Comparison of ENCODE assay signal across 8 mouse cellular contexts in genomic region chr3:98025921-98026880, GRCm38 (mm10). TPM values are rescaled to one million over a fixed set of nuclear protein-coding genes. Genes with fewer than 3 reads are reported as not detected.
DNase-seq lines count a peak whose midpoint lies in the region; ATAC-seq lines count a peak whose summit lies in the region.

No protein-coding gene starts in this region.

- peak overlapping the region; percentile 82 for H3K27ac ChIP-seq in forebrain, embryonic 10.5 days
- peak overlapping the region; percentile 75 for H3K27ac ChIP-seq in hindbrain, embryonic 10.5 days
- peak overlapping the region; percentile 6 for H3K27ac ChIP-seq in liver, embryonic 16.5 days (ENCODE audit: low read length)

- peaks cover 89% of the 10 kb centered on the region for H3K4me1 ChIP-seq in forebrain, embryonic 10.5 days
- H3K4me1 ChIP-seq in hindbrain, embryonic 10.5 days (replicated peaks) = peaks cover 76% of the 10 kb centered on the region
- H3K4me1 ChIP-seq in liver, embryonic 16.5 days (ENCODE audit: control insufficient read depth, low read depth, low read length) = peaks cover 49% of the 10 kb centered on the region

- peak; percentile 40 for ATAC-seq in liver, embryonic 16.5 days (ENCODE audit: low read depth)
- ATAC-seq in activated CD4-positive, CD25-positive, alpha-beta regulatory T cell, adult 4 months = no peak

- H3K27me3 ChIP-seq in forebrain, embryonic 10.5 days (ENCODE audit: poor library complexity, severe bottlenecking) = no peaks in the 10 kb centered on the region
- H3K27me3 ChIP-seq in hindbrain, embryonic 10.5 days (ENCODE audit: insufficient read depth, poor library complexity, severe bottlenecking) = no peaks in the 10 kb centered on the region
- no peaks in the 10 kb centered on the region for H3K27me3 ChIP-seq in liver, embryonic 16.5 days (ENCODE audit: control insufficient read depth, insufficient read depth, low read depth, low read length)

- peak overlapping the region; percentile 10; the same call in 1 of the 2 replicates for H3K9ac ChIP-seq in liver, embryonic 16.5 days (ENCODE audit: low read depth, low read length)

- 40% methylated on average over 10 of the region's 10 CpGs for WGBS in forebrain, embryonic 10.5 days
- WGBS in hindbrain, embryonic 10.5 days = 30% methylated on average over 10 of the region's 10 CpGs
- 57% methylated on average over 10 of the region's 10 CpGs for WGBS in liver, embryonic 16.5 days (ENCODE audit: insufficient replicate concordance)

- H3K36me3 ChIP-seq in forebrain, embryonic 10.5 days (replicated peaks) = no peaks in the 10 kb centered on the region
- no peaks in the 10 kb centered on the region for H3K36me3 ChIP-seq in hindbrain, embryonic 10.5 days
- H3K36me3 ChIP-seq in liver, embryonic 16.5 days (ENCODE audit: control insufficient read depth, insufficient read depth) = no peaks in the 10 kb centered on the region

- H3K4me2 ChIP-seq in liver, embryonic 16.5 days (ENCODE audit: low read depth, low read length) = no peak overlapping the region

- DNase-seq in NIH3T3 (ENCODE audit: low read depth) = peak; percentile 60
- DNase-seq in forebrain, embryonic 10.5 days (ENCODE audit: extremely low spot score, low spot score) = no peak
- peak; percentile 35 for DNase-seq in hindbrain, embryonic 10.5 days (ENCODE audit: low spot score)
- DNase-seq in skeletal muscle tissue, adult 2 months (ENCODE audit: low read depth, low spot score) = peak; percentile 80
- DNase-seq in urinary bladder, postnatal 25 days (ENCODE audit: low spot score) = no peak
- DNase-seq in thymus, postnatal 0 days (ENCODE audit: low spot score) = no peak

- H3K4me3 ChIP-seq in forebrain, embryonic 10.5 days = peak overlapping the region; percentile 33; the same call in 1 of the 2 replicates
- no peak overlapping the region; the same call in 1 of the 2 replicates for H3K4me3 ChIP-seq in hindbrain, embryonic 10.5 days
- no peak overlapping the region for H3K4me3 ChIP-seq in liver, embryonic 16.5 days (ENCODE audit: low read depth, low read length)

- no peaks in the 10 kb centered on the region for H3K9me3 ChIP-seq in forebrain, embryonic 10.5 days
- H3K9me3 ChIP-seq in hindbrain, embryonic 10.5 days = no peaks in the 10 kb centered on the region
- no peaks in the 10 kb centered on the region for H3K9me3 ChIP-seq in liver, embryonic 16.5 days (replicated peaks; ENCODE audit: control insufficient read depth, low read length)

RNA-seq across cellular contexts. Expression of gene Notch2, which starts 12.9 kb away (rescaled TPM):
- 19.1 and 21.2 TPM in 2 replicates for polyA plus RNA-seq in forebrain, embryonic 10.5 days (2016; fragmentation: Nextera tagmentation; extraction: Ambion mirVana)
- 15.6 and 18.0 TPM in 2 replicates for polyA plus RNA-seq in hindbrain, embryonic 10.5 days (2016; fragmentation: Nextera tagmentation; extraction: Ambion mirVana)
- polyA plus RNA-seq in liver, embryonic 16.5 days (2015; fragmentation: Nextera tagmentation; extraction: Ambion mirVana) = 7.2 and 7.9 TPM in 2 replicates
- polyA plus RNA-seq in thymus, postnatal 0 days (2015; fragmentation: Nextera tagmentation; extraction: Ambion mirVana) = 9.9 and 11.3 TPM in 2 replicates
- polyA plus RNA-seq in activated CD4-positive, CD25-positive, alpha-beta regulatory T cell, adult 4 months (2017; shearing (Covaris generic)) = 10 to 100 TPM; 14.1 to 17.5 TPM

Comparison
In these comparisons a context has a peak if more than half of its experiments do, and no peak if none do; other contexts are left out.
1. DNase-seq: peak in NIH3T3 (single experiment), hindbrain, embryonic 10.5 days (single experiment) and skeletal muscle tissue, adult 2 months (single experiment); none in forebrain, embryonic 10.5 days (single experiment), urinary bladder, postnatal 25 days (single experiment) and thymus, postnatal 0 days (single experiment).
2. H3K27ac ChIP-seq: peak in every context shown above with its lines; median percentile 82 in forebrain, embryonic 10.5 days; 75 in hindbrain, embryonic 10.5 days; 6 in liver, embryonic 16.5 days.